Mouse (Mus musculus) brain, embryonic 14.5 days (tissue): ENCODE measurements around the gene 1110065P20Rik. TPM values are rescaled to one million over a fixed set of nuclear protein-coding genes. Genes with fewer than 3 reads are reported as not detected.

Experiments
- DNase-seq: peaks from one replicate; pipeline ENCODE4 v3.0.0-alpha.2; 2011; ENCODE audit warnings: low read depth
- CTCF ChIP-seq: fragments of 200-500 bp; IDR thresholded peaks from 2 replicates; pipeline ENCODE4 v1.5.1; 2012; ENCODE audit warnings: inconsistent platforms, mild to moderate bottlenecking, moderate library complexity, borderline replicate concordance; ENCODE audit not compliant: insufficient read depth, insufficient read length; ENCODE audit errors: extremely low read depth
- POLR2A ChIP-seq: fragments of 200-500 bp; IDR thresholded peaks from 2 replicates; pipeline ENCODE4 v1.6.1; 2012; ENCODE audit warnings: mild to moderate bottlenecking, inconsistent platforms, borderline replicate concordance; ENCODE audit not compliant: poor library complexity, insufficient read depth, insufficient read length, severe bottlenecking; ENCODE audit errors: extremely low read depth
- polyA plus RNA-seq: library from polyadenylated mRNA; depleted of rRNA; stranded (reverse); fragments of >200 nt; gene quantifications from 2 replicates; pipeline ENCODE4 v1.2.3, GENCODE M21; 2012

1110065P20Rik gene
- polyA plus RNA-seq, 1 experiment, result 71.3 TPM

DNA sequence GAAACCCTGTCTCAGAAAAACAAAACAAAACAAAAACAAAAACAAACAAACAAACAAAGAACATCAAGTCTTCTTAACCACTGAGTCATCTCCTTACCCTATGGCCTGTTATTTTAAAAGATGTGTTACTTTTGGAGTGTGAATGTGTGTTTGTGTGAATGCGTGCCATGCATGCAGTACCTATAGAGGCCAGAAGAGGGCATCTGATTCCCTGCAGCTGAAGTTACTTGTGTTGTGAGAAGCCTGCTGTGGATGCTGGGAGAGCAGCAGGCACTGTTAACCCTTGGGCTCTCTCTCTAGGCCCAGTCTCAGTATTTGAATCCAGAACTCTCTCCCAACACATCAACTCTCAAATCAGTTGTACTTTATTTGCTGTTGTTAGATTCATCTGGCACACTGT is 21.7 kb upstream of the 1110065P20Rik start:
- DNase-seq, result no peak
- peak; percentile 41; the same call in 1 of the 2 replicates for TF ChIP-seq CTCF
- TF ChIP-seq POLR2A, result no peak

- DNase-seq, result peak; percentile 62
- TF ChIP-seq CTCF (no peak), POLR2A (no peak)
Measured at GRCm38 (mm10) chr4:124861283-124862188, 10.5 kb upstream of the 1110065P20Rik start, which contains the start of gene Maneal. TSS of gene Maneal (minus strand) at chr4:124862171.

GRCm38 (mm10) chr4:124860446-124860845 is 9.4 kb upstream of the 1110065P20Rik start:
- peak; percentile 55 for DNase-seq
- TF ChIP-seq POLR2A (no peak), CTCF (no peak)

- DNase-seq, result no peak
- TF ChIP-seq CTCF, result no peak
Measured at GRCm38 (mm10) chr4:124858370-124858769, 7.4 kb upstream of the 1110065P20Rik start.

- no peak for DNase-seq
- TF ChIP-seq POLR2A, result no peak
Measured at GRCm38 (mm10) chr4:124856294-124856693, 5.3 kb upstream of the 1110065P20Rik start.

- no peak for TF ChIP-seq CTCF
- peak; percentile 87 for TF ChIP-seq POLR2A
- DNase-seq, result peak; percentile 99
Measured at GRCm38 (mm10) chr4:124850261-124850913, 609 bp downstream of the 1110065P20Rik start, which contains the start of gene Yrdc. TSS of gene Yrdc (plus strand) at chr4:124850679.

- DNase-seq, result peak; percentile 78
- no peak for TF ChIP-seq CTCF
- no peak for TF ChIP-seq POLR2A
Measured at GRCm38 (mm10) chr4:124849631-124850260, 1.2 kb downstream of the 1110065P20Rik start.

GRCm38 (mm10) chr4:124847573-124847972 is 3.4 kb downstream of the 1110065P20Rik start:
- DNase-seq, result peak; percentile 80
- TF ChIP-seq POLR2A (no peak), CTCF (peak; percentile 97)

GRCm38 (mm10) chr4:124843493-124843892 is 7.5 kb downstream of the 1110065P20Rik start:
- TF ChIP-seq POLR2A, result no peak
- peak; percentile 80 for TF ChIP-seq CTCF
- peak; percentile 20 for DNase-seq

DNA sequence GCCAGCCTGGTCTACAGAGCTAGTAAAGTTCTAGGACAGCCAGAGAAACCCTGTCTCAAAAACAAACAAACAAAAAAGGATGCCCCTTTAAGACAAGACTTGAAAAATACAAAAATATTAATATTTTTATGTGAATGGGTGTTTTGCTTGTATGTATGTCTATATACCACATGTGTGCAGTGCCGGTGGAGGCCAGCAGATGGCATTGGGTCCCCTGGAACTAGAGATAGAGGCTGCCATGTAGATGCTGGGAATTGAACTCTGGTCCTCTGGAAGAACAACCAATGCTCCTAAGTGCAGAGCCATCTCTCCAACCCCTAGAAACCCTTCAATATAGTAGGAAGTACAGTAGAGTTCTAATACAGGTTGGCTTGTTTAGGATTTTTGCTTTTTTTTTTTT is 10.0 kb downstream of the 1110065P20Rik start:
- 0 out of 2 replicates have a peak, but pooled peaks have one; percentile 9 for TF ChIP-seq CTCF
- no peak for TF ChIP-seq POLR2A
- DNase-seq, result no peak

- peak; percentile 33 for DNase-seq
- TF ChIP-seq POLR2A, result no peak
- TF ChIP-seq CTCF, result no peak
Measured at GRCm38 (mm10) chr4:124838035-124838700, 12.8 kb downstream of the 1110065P20Rik start.
